Mouse (Mus musculus) intestine, postnatal 0 days (tissue): ENCODE results near the gene Gm45140. TPM values are rescaled to one million over a fixed set of nuclear protein-coding genes. Genes with fewer than 3 reads are reported as not detected.
A peak's percentile ranks its signal among the peaks of the same experiment; 100 is the strongest.

Experiments
- ATAC-seq: fragments of 200-750 bp; cut with Nextera tagmentation; 2 replicates; pipeline ENCODE4 v1.8.0; 2017; ENCODE audit warnings: mild to moderate bottlenecking, moderate TSS enrichment, moderate library complexity
- H3K27ac ChIP-seq: fragments of 300-500 bp; sonication (generic); 2 replicates; pipeline ENCODE4 v1.5.1; 2014; ENCODE audit warnings: mild to moderate bottlenecking, low read depth, low read length, moderate library complexity
- H3K27me3 ChIP-seq: fragments of 300-500 bp; sonication (generic); replicated peaks from 2 replicates; pipeline ENCODE4 v1.6.1; 2014; ENCODE audit warnings: low read length, mixed read lengths; ENCODE audit not compliant: control insufficient read depth, insufficient read depth
- H3K36me3 ChIP-seq: fragments of 300-500 bp; sonication (generic); 2 replicates; pipeline ENCODE4 v1.6.1; 2014; ENCODE audit warnings: mild to moderate bottlenecking, moderate library complexity; ENCODE audit not compliant: control insufficient read depth, insufficient read depth
- H3K4me1 ChIP-seq: fragments of 300-500 bp; sonication (generic); replicated peaks from 2 replicates; pipeline ENCODE4 v1.6.1; 2014; ENCODE audit warnings: antibody characterized with exemption, low read length, mixed read lengths; ENCODE audit not compliant: control insufficient read depth, insufficient read depth
- H3K4me2 ChIP-seq: fragments of 300-500 bp; sonication (generic); replicated peaks from 2 replicates; pipeline ENCODE4 v1.6.1; 2014; ENCODE audit warnings: low read depth, mild to moderate bottlenecking, moderate library complexity
- H3K4me3 ChIP-seq: fragments of 300-500 bp; sonication (generic); 2 replicates; pipeline ENCODE4 v1.5.1; 2014; ENCODE audit warnings: low read depth, low read length
- H3K9ac ChIP-seq: fragments of 300-500 bp; sonication (generic); 2 replicates; pipeline ENCODE4 v1.6.1; 2014; ENCODE audit warnings: mild to moderate bottlenecking, low read depth, low read length
- H3K9me3 ChIP-seq: fragments of 300-500 bp; sonication (generic); 2 replicates; pipeline ENCODE4 v1.6.1; 2016; ENCODE audit warnings: mixed run types; ENCODE audit not compliant: control insufficient read depth
- CTCF ChIP-seq: sonication (generic); IDR thresholded peaks from 2 replicates; pipeline ENCODE4 v1.5.1; 2016; ENCODE audit warnings: low read depth, mild to moderate bottlenecking, control low read depth, antibody characterized with exemption, moderate library complexity
- WGBS: fragments of 180-500 bp; shearing (Covaris S2); extraction: QIAGEN DNeasy Blood & Tissue Kit; methylation state at CpG from one replicate; pipeline ENCODE4 v1.1.7; 2014; 5-methylcytosine and 5-hydroxymethylcytosine counted together
- polyA plus RNA-seq: library from polyadenylated mRNA; unstranded; fragments of >200 nt; fragmentation: Nextera tagmentation; extraction: Ambion mirVana; gene quantifications from 2 replicates; pipeline ENCODE4 v1.2.1, GENCODE M21; 2015

Gene Gm45140
- polyA plus RNA-seq, 1 experiment from 2014 or later = 2.0 TPM

DNA sequence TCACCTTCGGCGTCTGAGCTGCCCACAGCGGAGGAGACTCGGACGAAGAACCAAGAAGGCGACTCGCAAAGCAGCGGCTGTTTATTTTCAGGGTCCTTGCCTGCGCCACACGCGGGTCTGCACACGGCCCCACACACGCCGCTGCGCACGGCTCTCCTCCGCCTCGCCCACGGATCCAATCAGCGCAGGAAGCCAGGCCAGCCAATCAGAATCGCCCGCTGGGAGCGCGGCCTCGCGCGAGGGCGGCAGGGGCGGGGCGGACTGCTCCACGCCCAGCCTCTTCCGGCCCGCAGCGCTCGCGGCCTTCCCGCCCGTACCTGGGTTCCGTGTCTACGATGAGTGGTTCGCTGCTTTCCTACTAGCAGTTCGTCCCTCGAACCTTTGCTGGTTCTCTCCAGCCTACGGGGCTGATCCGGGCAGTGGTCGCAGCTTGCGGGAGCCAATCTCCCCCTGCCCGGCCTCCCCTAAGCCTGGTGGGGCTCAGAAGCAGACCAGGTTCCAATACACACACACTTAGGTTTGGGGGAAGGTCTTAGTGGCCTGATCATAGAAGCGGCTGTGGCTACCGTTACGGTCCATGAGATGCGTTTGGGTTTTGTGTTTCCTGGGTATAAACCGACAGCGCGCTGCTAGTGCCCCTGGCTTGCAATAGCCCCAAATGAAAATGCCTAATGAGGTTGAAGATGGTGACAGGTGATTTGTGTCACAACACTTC is 15.5 kb upstream of the Gm45140 start, which contains the start of gene Cnbp:
Gene Cnbp (minus strand): TSS at position 207 of the 715 bp plus-strand sequence.
- peak within 1 kb of the TSS; percentile 99 for H3K4me3 ChIP-seq
- H3K27ac ChIP-seq = peak within 1 kb of the TSS; percentile 96
- H3K9me3 ChIP-seq = no peaks in the 10 kb centered on the region
- peak within 1 kb of the TSS; percentile 90 for H3K4me2 ChIP-seq
- H3K27me3 ChIP-seq = no peaks in the 10 kb centered on the region
- peak; percentile 98 for ATAC-seq
- H3K36me3 ChIP-seq = 0 out of 2 replicates have a peak, but pooled peaks cover 6% of the 10 kb centered on the region
- peak within 1 kb of the TSS; percentile 100 for H3K9ac ChIP-seq
- WGBS = under 1% methylated on average over 55 of the region's 55 CpGs
- peaks cover 7% of the 10 kb centered on the region; the same call in 1 of the 2 replicates for H3K4me1 ChIP-seq
- peak; percentile 16; the same call in 1 of the 2 replicates for TF ChIP-seq CTCF

DNA sequence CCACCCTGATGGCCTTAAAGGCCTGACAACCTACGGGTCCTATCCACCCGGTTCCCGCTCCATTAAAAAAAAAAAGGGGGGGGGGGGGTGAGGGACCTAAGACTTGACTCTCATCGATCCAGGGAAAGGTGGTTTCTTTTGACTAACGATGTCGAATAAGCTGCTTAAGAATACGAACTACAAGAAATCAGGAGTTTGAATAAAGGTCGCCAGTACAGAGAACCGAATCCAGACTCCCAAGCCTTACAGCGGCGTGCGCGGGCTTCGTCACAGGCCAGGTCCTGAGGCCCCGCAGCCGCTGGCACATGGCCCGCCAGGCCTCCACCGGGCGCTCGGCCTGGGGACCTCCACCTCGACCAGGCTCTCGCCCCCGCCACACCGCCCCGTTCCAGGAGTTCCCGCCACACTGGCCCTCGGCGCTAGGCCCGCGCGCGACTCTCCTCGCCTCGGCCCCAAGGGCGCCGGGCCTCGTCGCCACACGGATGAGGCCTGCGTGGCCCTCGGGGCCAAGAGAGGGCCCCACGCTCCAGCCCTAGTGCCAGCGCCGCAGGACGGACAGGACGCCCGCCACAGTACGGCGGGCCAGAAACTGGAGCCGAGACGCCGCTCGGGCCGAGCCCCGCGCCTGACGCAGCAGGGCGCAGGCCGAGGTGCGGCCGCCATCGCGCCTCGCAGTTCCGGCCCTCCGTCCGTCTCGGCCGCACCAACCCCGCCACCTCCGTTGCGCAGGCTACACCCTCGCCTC is 14.7 kb upstream of the Gm45140 start:
- Histone ChIP-seq H3K4me2 (peak overlapping the region; percentile 90), H3K36me3 (peaks cover 11% of the 10 kb centered on the region; the same call in 1 of the 2 replicates), H3K27ac (peak overlapping the region; percentile 96), H3K4me3 (peak overlapping the region; percentile 99), H3K4me1 (peaks cover 7% of the 10 kb centered on the region; the same call in 1 of the 2 replicates), H3K27me3 (no peaks in the 10 kb centered on the region), H3K9ac (peak overlapping the region; percentile 100), H3K9me3 (no peaks in the 10 kb centered on the region)
- under 1% methylated on average over 68 of the region's 73 CpGs for WGBS
- TF ChIP-seq CTCF = no peak
- peak; percentile 66 for ATAC-seq

DNA sequence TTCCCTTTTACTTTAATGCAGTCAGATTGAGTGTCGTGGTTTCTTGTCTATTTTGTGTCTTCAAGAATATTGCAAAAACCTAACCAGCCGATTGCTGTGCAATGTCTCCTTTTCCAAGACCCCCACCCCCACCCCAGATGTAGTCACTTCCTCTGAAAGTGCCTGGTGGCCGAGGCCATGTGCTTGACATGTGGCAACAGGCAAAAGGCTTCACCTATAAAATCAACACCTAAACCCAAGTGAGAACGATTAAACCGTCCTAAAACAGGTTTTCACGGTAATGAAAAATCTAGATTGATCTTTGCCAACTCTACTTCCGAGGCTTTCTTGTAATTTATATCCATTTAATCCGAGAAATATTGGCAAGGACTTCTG is 14.2 kb upstream of the Gm45140 start:
- Histone ChIP-seq H3K27me3 (no peaks in the 10 kb centered on the region), H3K4me3 (peak overlapping the region; percentile 99), H3K9ac (peak overlapping the region; percentile 100), H3K36me3 (peaks cover 17% of the 10 kb centered on the region), H3K9me3 (no peaks in the 10 kb centered on the region), H3K4me1 (peaks cover 7% of the 10 kb centered on the region; the same call in 1 of the 2 replicates), H3K27ac (peak overlapping the region; percentile 96), H3K4me2 (peak overlapping the region; percentile 90)
- ATAC-seq = no peak
- no peak for TF ChIP-seq CTCF
- 0% methylated on average over 8 of the region's 8 CpGs for WGBS

DNA sequence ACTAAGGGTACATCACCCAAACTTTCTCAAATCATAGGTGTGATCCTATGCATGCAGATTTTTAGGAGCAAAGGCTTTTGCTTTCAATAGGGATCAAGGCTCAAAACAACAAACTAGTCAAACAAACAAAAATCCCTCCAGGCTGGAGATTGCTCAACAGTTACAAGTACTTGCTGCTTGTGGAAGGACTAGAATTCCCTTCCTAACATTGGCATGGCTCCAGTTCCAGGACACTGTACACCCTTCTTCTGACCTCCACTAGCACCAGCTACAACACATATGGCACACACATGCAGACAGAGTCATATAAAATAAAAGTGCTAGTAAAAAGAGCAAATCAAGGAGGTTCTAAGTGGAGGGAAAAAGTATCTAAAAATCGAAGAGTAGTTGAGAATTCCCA is 11.2 kb upstream of the Gm45140 start:
- H3K36me3 ChIP-seq = peaks cover 45% of the 10 kb centered on the region
- no peaks in the 10 kb centered on the region for H3K27me3 ChIP-seq
- no peak for ATAC-seq
- no peak for TF ChIP-seq CTCF
- peaks cover 7% of the 10 kb centered on the region; the same call in 1 of the 2 replicates for H3K4me1 ChIP-seq
- H3K4me2 ChIP-seq = no peak overlapping the region
- no peak overlapping the region for H3K4me3 ChIP-seq
- no peak overlapping the region for H3K9ac ChIP-seq
- WGBS = 63% methylated on average over 1 of the region's 1 CpGs
- no peak overlapping the region for H3K27ac ChIP-seq
- H3K9me3 ChIP-seq = no peaks in the 10 kb centered on the region

DNA sequence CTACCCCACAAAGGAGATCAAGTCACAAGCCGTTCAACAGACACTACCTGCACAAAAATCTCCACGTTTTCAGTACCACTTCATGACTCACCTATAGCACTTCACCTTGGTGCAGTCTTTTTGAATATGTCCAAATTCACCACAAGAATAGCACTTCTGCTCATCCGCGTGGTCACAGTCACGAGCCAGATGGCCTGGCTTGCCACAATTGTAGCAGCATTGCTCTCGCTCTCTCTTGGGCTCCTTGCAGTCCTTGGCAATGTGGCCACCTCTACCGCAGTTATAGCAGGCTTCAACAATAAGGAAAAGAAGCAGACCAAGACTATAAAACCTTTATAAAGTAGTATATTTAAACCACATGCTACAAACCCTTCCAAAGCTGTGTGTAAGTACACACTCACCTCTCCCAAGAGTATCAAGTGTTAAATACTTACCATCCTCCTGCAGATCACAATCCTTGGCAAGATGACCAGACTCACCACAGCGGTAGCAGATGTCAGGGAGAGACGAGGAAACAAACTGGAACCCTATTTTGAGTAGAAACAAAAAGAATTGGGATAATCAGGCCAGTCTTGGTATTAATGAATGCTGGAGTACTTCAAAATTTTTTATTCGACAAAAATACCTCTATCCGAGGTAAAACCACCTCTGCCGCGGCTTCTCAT is 9.6 kb upstream of the Gm45140 start:
- no peak for TF ChIP-seq CTCF
- ATAC-seq = no peak
- H3K9ac ChIP-seq = no peak overlapping the region
- peaks cover 46% of the 10 kb centered on the region for H3K36me3 ChIP-seq
- H3K9me3 ChIP-seq = no peaks in the 10 kb centered on the region
- H3K4me1 ChIP-seq = peaks cover 7% of the 10 kb centered on the region; the same call in 1 of the 2 replicates
- H3K27me3 ChIP-seq = no peaks in the 10 kb centered on the region
- no peak overlapping the region for H3K4me3 ChIP-seq
- WGBS = 92% methylated on average over 13 of the region's 13 CpGs
- no peak overlapping the region for H3K27ac ChIP-seq
- no peak overlapping the region for H3K4me2 ChIP-seq

DNA sequence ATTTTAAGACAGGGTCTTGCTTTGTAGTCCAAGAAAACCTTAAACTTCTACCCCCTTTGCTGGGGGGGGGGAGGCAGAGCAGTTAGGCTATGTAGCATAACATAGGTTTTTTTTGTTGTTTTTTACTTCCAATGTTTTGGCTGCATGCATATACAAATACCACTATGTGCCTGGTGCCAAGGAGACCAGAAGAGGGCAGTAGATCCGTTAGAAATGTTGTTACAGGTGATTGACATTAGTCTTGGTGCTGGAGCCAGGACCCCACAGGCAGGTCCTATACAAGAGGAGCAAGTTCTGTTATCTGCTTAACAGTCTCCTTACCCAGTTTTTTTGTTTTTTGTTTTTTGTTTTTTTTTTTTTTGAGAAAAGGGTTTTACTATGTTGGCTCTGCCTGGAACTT is 6.7 kb upstream of the Gm45140 start:
- no peak for ATAC-seq
- H3K4me3 ChIP-seq = no peak overlapping the region
- 24% methylated on average over 1 of the region's 1 CpGs for WGBS
- no peak overlapping the region for H3K27ac ChIP-seq
- 0 out of 2 replicates have a peak, but pooled peaks cover 3% of the 10 kb centered on the region for H3K4me1 ChIP-seq
- no peak overlapping the region for H3K4me2 ChIP-seq
- no peak overlapping the region for H3K9ac ChIP-seq
- peak; percentile 62 for TF ChIP-seq CTCF
- peaks cover 40% of the 10 kb centered on the region for H3K36me3 ChIP-seq
- no peaks in the 10 kb centered on the region for H3K9me3 ChIP-seq
- H3K27me3 ChIP-seq = no peaks in the 10 kb centered on the region
